Mouse (Mus musculus): ENCODE results near the gene Dock4. TPM values are rescaled to one million over a fixed set of nuclear protein-coding genes. Genes with fewer than 3 reads are reported as not detected.

Dock4 gene
- polyA plus RNA-seq, 1 experiment from 2014 or later, result 2.9 TPM

- TF ChIP-seq CTCF (IDR thresholded peaks at IDR 0.05), result no peak
- no peaks in the 10 kb centered on the region for H3K27me3 ChIP-seq
- ATAC-seq, result no peak
- ChIA-PET CTCF (no interaction called here), POLR2A (no interaction called here)
- DNase-seq (ENCODE audit: low read depth, low spot score), result no peak
- in situ Hi-C loops (cut with MboI; ENCODE audit: low pct_unique_long_range_greater_than_20kb), result no loop called here
Observed at GRCm38 (mm10) chr12:40595440-40595839, 149.7 kb downstream of the Dock4 start.

- in situ Hi-C loops (cut with MboI; ENCODE audit: low pct_unique_long_range_greater_than_20kb), result no loop called here
- no peak for DNase-seq (ENCODE audit: low read depth, low spot score)
- no peak for ATAC-seq
- ChIA-PET CTCF (no interaction called here), POLR2A (no interaction called here)
- no peaks in the 10 kb centered on the region for H3K27me3 ChIP-seq
- TF ChIP-seq CTCF (IDR thresholded peaks at IDR 0.05), result no peak
Observed at GRCm38 (mm10) chr12:40596020-40596419, 150.3 kb downstream of the Dock4 start.

- ATAC-seq, result no peak
- CTCF ChIA-PET, result no interaction called here
- POLR2A ChIA-PET, result no interaction called here
- in situ Hi-C loops (cut with MboI; ENCODE audit: low pct_unique_long_range_greater_than_20kb), result no loop called here
- H3K27me3 ChIP-seq, result no peaks in the 10 kb centered on the region
- no peak for DNase-seq (ENCODE audit: low read depth, low spot score)
- no peak for TF ChIP-seq CTCF (IDR thresholded peaks at IDR 0.05)
Observed at GRCm38 (mm10) chr12:40596441-40596840, 150.7 kb downstream of the Dock4 start.

- no peak for ATAC-seq
- in situ Hi-C loops (cut with MboI; ENCODE audit: low pct_unique_long_range_greater_than_20kb), result no loop called here
- no peak for DNase-seq (ENCODE audit: low read depth, low spot score)
- no peaks in the 10 kb centered on the region for H3K27me3 ChIP-seq
- CTCF ChIA-PET, result interaction anchor here (1.9 kb wide), 1 partner anchor 20 kb away, joined by 4 read pairs; no protein-coding TSS in a partner anchor
- TF ChIP-seq CTCF (IDR thresholded peaks at IDR 0.05), result no peak
- POLR2A ChIA-PET, result no interaction called here
Observed at GRCm38 (mm10) chr12:40599952-40600351, 154.2 kb downstream of the Dock4 start.

- POLR2A ChIA-PET, result no interaction called here
- no peaks in the 10 kb centered on the region for H3K27me3 ChIP-seq
- no peak for TF ChIP-seq CTCF (IDR thresholded peaks at IDR 0.05)
- no peak for DNase-seq (ENCODE audit: low read depth, low spot score)
- CTCF ChIA-PET, result no interaction called here
- peak; percentile 62 for ATAC-seq
- in situ Hi-C loops (cut with MboI; ENCODE audit: low pct_unique_long_range_greater_than_20kb), result no loop called here
Observed at GRCm38 (mm10) chr12:40605565-40605964, 159.8 kb downstream of the Dock4 start.

- POLR2A ChIA-PET, result no interaction called here
- no peaks in the 10 kb centered on the region for H3K27me3 ChIP-seq
- CTCF ChIA-PET, result interaction anchor here (1.2 to 1.5 kb wide), 3 partner anchors 9 to 25 kb away, joined by 3 to 4 read pairs (median 3); no protein-coding TSS in a partner anchor
- ATAC-seq (no peak), DNase-seq (ENCODE audit: low read depth, low spot score) (no peak)
- in situ Hi-C loops (cut with MboI; ENCODE audit: low pct_unique_long_range_greater_than_20kb), result no loop called here
- TF ChIP-seq CTCF (IDR thresholded peaks at IDR 0.05), result no peak
Observed at GRCm38 (mm10) chr12:40622926-40623325, 177.2 kb downstream of the Dock4 start.

- ATAC-seq (peak; percentile 97), DNase-seq (ENCODE audit: low read depth, low spot score) (peak; percentile 28)
- POLR2A ChIA-PET, result no interaction called here
- CTCF ChIA-PET, result no interaction called here
- TF ChIP-seq CTCF (IDR thresholded peaks at IDR 0.05), result no peak
- in situ Hi-C loops (cut with MboI; ENCODE audit: low pct_unique_long_range_greater_than_20kb), result no loop called here
- H3K27me3 ChIP-seq, result no peaks in the 10 kb centered on the region
Observed at GRCm38 (mm10) chr12:40626521-40626920, 180.8 kb downstream of the Dock4 start.

- no peak for TF ChIP-seq CTCF (IDR thresholded peaks at IDR 0.05)
- no peaks in the 10 kb centered on the region for H3K27me3 ChIP-seq
- POLR2A ChIA-PET, result no interaction called here
- in situ Hi-C loops (cut with MboI; ENCODE audit: low pct_unique_long_range_greater_than_20kb), result no loop called here
- CTCF ChIA-PET, result no interaction called here
- DNase-seq (ENCODE audit: low read depth, low spot score) (no peak), ATAC-seq (no peak)
Observed at GRCm38 (mm10) chr12:40633242-40633641, 187.5 kb downstream of the Dock4 start.

- CTCF ChIA-PET, result interaction anchor here (1.4 kb wide), 1 partner anchor 13 kb away, joined by 3 read pairs; no protein-coding TSS in a partner anchor
- POLR2A ChIA-PET, result no interaction called here
- in situ Hi-C loops (cut with MboI; ENCODE audit: low pct_unique_long_range_greater_than_20kb), result no loop called here
- no peak for TF ChIP-seq CTCF (IDR thresholded peaks at IDR 0.05)
- DNase-seq (ENCODE audit: low read depth, low spot score) (no peak), ATAC-seq (no peak)
- no peaks in the 10 kb centered on the region for H3K27me3 ChIP-seq
Observed at GRCm38 (mm10) chr12:40634169-40634568, 188.4 kb downstream of the Dock4 start.

- ChIA-PET POLR2A (no interaction called here), CTCF (interaction anchor here (1.1 kb wide), 1 partner anchor 9 kb away, joined by 3 read pairs; no protein-coding TSS in a partner anchor)
- ATAC-seq (no peak), DNase-seq (ENCODE audit: low read depth, low spot score) (no peak)
- no peak for TF ChIP-seq CTCF (IDR thresholded peaks at IDR 0.05)
- in situ Hi-C loops (cut with MboI; ENCODE audit: low pct_unique_long_range_greater_than_20kb), result no loop called here
- no peaks in the 10 kb centered on the region for H3K27me3 ChIP-seq
Observed at GRCm38 (mm10) chr12:40635991-40636390, 190.2 kb downstream of the Dock4 start.

- H3K27me3 ChIP-seq, result no peaks in the 10 kb centered on the region
- in situ Hi-C loops (cut with MboI; ENCODE audit: low pct_unique_long_range_greater_than_20kb), result no loop called here
- DNase-seq (ENCODE audit: low read depth, low spot score), result no peak
- ChIA-PET POLR2A (no interaction called here), CTCF (interaction anchor here (1.1 kb wide), 1 partner anchor 8 kb away, joined by 4 read pairs; no protein-coding TSS in a partner anchor)
- ATAC-seq, result no peak
- no peak for TF ChIP-seq CTCF (IDR thresholded peaks at IDR 0.05)
Observed at GRCm38 (mm10) chr12:40637427-40637826, 191.7 kb downstream of the Dock4 start.

GRCm38 (mm10) chr12:40645869-40646268 lies 200.1 kb downstream of the Dock4 start:
- ATAC-seq, result no peak
- no peak for DNase-seq (ENCODE audit: low read depth, low spot score)
- TF ChIP-seq CTCF (IDR thresholded peaks at IDR 0.05), result no peak
- CTCF ChIA-PET, result interaction anchor here (1.0 to 1.5 kb wide), 2 partner anchors 8 to 10 kb away, joined by 3 to 4 read pairs; no protein-coding TSS in a partner anchor
- no peaks in the 10 kb centered on the region for H3K27me3 ChIP-seq
- in situ Hi-C loops (cut with MboI; ENCODE audit: low pct_unique_long_range_greater_than_20kb), result no loop called here
- POLR2A ChIA-PET, result no interaction called here
